Mouse (Mus musculus) cerebral cortex, adult 2 months (tissue): Measurements from ENCODE around the gene Rnf148.

Experiments used
- WGBS: fragments of 180-500 bp; shearing (Covaris S2); methylation state at CpG from one replicate; pipeline ENCODE4 v1.1.7; 2018; 5-methylcytosine and 5-hydroxymethylcytosine counted together

Gene Rnf148

DNA sequence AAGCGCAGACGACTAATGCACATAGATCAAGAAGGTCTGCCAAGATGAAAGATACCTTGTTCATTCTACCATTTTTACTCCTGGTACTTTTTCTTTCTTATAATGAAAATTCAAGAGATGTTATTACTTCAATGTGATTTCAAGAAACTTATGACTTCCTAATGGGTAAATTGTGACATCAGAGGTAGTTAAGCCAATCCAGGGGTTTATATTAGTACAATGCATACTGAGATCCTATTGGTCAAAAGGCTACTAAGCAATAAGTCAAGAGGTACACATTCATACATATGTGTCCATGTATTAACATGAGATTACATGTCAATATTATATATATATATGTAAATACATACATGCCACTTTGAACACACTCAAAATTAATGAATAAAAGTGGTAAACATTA lies at the start of gene Rnf148:
Gene Rnf148 (minus strand): TSS at position 101 of the 400 bp plus-strand sequence.
- 97% methylated on average over 2 of the region's 2 CpGs for WGBS

GRCm38 (mm10) chr6:23700879-23701278 lies 45.9 kb upstream of the Rnf148 start:
- 51% methylated on average over 3 of the region's 3 CpGs for WGBS

DNA sequence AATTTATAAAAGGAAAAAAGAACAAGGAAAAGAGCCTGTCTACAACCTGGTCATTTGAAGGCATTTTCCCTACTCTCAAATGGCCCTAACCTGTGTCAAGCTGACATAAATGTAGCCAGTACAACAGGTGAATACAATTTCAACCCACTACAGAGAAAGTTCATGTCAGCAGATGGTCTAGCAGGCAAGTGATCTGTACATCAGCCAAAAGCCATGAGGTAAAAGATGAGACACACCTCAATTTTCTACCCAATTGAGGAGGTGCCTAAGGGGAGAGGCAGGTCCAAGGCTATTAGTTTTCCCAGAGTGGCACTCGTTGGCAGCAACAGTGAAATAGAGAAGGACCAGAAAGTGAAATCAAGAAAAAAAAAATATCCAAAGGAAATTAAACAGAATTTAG lies 23.2 kb upstream of the Rnf148 start:
- WGBS: 78% methylated on average over 1 of the region's 1 CpGs

GRCm38 (mm10) chr6:23650205-23650604 lies 4.7 kb downstream of the Rnf148 start, which contains the start of gene Rnf133:
Gene Rnf133, minus strand, starts transcription at chr6:23650305.
- 96% methylated on average over 2 of the region's 2 CpGs for WGBS

- 85% methylated on average over 8 of the region's 8 CpGs for WGBS
These were observed 6.2 kb downstream of the Rnf148 start for GRCm38 (mm10) chr6:23648732-23649131.

DNA sequence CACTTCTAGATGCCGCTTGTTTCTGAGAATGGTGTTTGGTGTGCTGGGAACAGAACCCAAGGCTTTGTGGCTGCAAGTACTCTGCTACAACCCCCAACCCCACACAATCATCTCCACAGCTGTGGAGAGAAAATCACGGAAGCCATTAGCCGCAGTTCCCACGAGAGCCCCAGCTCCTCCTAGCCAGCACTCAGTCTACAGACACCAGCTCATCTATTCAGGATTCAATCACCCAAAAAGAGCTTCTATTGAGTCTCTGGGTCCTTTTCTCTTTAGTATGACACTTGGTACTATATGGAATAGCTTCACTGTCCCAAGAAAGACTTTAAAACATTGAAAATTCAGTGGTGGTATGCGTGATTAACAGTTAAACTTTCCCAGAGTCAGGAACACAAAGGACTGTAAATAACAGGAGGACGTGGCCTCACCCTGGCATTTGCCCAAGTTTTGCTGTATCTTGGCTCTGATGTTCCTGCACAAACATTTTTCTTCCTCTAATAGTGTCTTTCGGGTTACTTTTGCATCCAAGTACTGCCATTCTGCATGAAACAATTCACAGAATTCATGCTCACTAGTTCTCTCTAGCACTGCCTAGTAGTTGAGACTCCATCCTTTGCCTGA lies 7.2 kb downstream of the Rnf148 start:
- 65% methylated on average over 7 of the region's 7 CpGs for WGBS

DNA sequence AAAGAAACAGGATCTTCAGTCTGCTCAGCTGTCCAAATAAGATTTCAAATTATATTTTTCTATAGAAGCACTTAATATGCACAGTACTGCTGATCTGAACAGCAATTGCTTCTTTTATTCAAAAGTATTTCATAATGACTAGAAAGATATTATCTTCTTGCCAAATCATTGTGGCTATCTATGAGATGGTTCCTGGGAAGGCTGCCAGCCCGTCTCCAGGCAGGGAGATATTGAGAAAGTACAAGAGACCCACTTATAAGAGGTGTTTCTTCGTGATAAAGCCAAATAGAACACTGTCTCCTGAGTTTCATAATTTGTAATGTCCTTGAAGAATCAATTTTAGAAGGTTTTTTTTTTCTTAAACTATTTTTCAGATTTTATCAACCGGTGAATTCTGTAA lies 17.9 kb downstream of the Rnf148 start:
- WGBS: 53% methylated on average over 3 of the region's 3 CpGs

- 89% methylated on average over 3 of the region's 3 CpGs for WGBS
These were observed 19.7 kb downstream of the Rnf148 start for GRCm38 (mm10) chr6:23635208-23635607.

GRCm38 (mm10) chr6:23634016-23634415 lies 20.9 kb downstream of the Rnf148 start:
- 90% methylated on average over 9 of the region's 9 CpGs for WGBS

GRCm38 (mm10) chr6:23630465-23630864 lies 24.5 kb downstream of the Rnf148 start:
- 68% methylated on average over 4 of the region's 4 CpGs for WGBS
